Mouse (Mus musculus) lung, embryonic 14.5 days (tissue): ENCODE results near the gene Chst8. TPM values are rescaled to one million over a fixed set of nuclear protein-coding genes. Genes with fewer than 3 reads are reported as not detected.

ENCODE experiments used
- ATAC-seq: fragments of 200-750 bp; cut with Nextera tagmentation; 2 replicates; pipeline ENCODE4 v1.8.0; 2017; ENCODE audit warnings: mild to moderate bottlenecking, moderate TSS enrichment, moderate library complexity; ENCODE audit not compliant: insufficient read depth
- DNase-seq: peaks from one replicate; pipeline ENCODE4 v3.0.0-alpha.2; 2015
- H3K27ac ChIP-seq: fragments of 300-500 bp; sonication (generic); 2 replicates; pipeline ENCODE4 v1.5.1; 2014; ENCODE audit warnings: low read depth, mild to moderate bottlenecking, moderate library complexity
- H3K27me3 ChIP-seq: fragments of 300-500 bp; sonication (generic); 2 replicates; pipeline ENCODE4 v1.6.1; 2014; ENCODE audit warnings: low read length, control low read depth; ENCODE audit not compliant: insufficient read depth
- H3K36me3 ChIP-seq: fragments of 300-500 bp; sonication (generic); 2 replicates; pipeline ENCODE4 v1.6.1; 2014; ENCODE audit warnings: control low read depth; ENCODE audit not compliant: insufficient read depth
- H3K4me1 ChIP-seq: fragments of 300-500 bp; sonication (generic); 2 replicates; pipeline ENCODE4 v1.6.1; 2014; ENCODE audit warnings: antibody characterized with exemption, control low read depth; ENCODE audit not compliant: insufficient read depth
- H3K4me2 ChIP-seq: fragments of 300-500 bp; sonication (generic); 2 replicates; pipeline ENCODE4 v1.6.1; 2014; ENCODE audit warnings: mild to moderate bottlenecking
- H3K4me3 ChIP-seq: fragments of 300-500 bp; sonication (generic); 2 replicates; pipeline ENCODE4 v1.5.1; 2014; ENCODE audit warnings: low read depth, low read length
- H3K9ac ChIP-seq: fragments of 300-500 bp; sonication (generic); 2 replicates; pipeline ENCODE4 v1.6.1; 2014
- H3K9me3 ChIP-seq: fragments of 300-500 bp; sonication (generic); 2 replicates; pipeline ENCODE4 v1.6.1; 2016; ENCODE audit warnings: low read depth, low read length, control low read depth
- CTCF ChIP-seq: IDR thresholded peaks from 2 replicates; pipeline ENCODE4 v1.5.1; 2016; ENCODE audit warnings: antibody characterized with exemption, low read depth
- WGBS: fragments of 180-500 bp; shearing (Covaris S2); extraction: QIAGEN DNeasy Blood & Tissue Kit; methylation state at CpG from one replicate; pipeline ENCODE4 v1.1.7; 2014; 5-methylcytosine and 5-hydroxymethylcytosine counted together
- polyA plus RNA-seq: library from polyadenylated mRNA; unstranded; fragments of >200 nt; fragmentation: Nextera tagmentation; extraction: Ambion mirVana; gene quantifications from 2 replicates; pipeline ENCODE4 v1.2.1, GENCODE M21; 2014

The Chst8 gene
- polyA plus RNA-seq, 1 experiment from 2014 or later = 3.6 TPM

DNA sequence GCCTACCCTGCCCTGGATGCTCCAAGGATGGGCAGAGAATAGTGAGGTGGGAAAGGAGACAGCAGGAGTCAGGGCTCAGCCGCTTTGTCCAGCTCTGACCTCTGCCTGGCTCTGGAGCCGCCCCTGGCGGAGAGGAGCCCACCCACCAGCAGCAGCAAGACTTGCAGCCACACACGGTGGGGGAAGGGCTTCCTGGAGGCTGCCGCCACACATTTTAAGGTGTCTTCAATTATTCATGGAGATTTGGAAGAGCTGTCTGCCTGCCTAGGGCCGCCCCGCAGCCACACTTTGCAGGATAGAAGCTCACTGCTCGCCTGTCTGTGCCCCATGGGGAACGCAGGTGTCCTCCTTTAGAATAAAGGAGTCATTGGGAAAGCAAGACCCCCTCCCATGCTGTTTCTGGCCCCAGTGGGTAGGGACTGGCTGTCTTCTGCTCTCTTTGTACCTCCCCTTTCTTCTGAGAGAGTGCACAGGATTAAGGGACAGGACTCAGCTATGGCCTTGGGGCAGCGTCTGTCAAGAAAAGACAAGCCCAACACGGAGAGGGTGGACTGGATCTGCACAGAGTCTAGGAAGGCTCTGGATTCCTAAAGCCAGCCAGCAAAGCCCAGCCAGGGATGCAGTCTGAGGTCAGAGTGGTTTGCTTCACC is 95.2 kb downstream of the Chst8 start:
- WGBS = 12% methylated on average over 11 of the region's 11 CpGs

DNA sequence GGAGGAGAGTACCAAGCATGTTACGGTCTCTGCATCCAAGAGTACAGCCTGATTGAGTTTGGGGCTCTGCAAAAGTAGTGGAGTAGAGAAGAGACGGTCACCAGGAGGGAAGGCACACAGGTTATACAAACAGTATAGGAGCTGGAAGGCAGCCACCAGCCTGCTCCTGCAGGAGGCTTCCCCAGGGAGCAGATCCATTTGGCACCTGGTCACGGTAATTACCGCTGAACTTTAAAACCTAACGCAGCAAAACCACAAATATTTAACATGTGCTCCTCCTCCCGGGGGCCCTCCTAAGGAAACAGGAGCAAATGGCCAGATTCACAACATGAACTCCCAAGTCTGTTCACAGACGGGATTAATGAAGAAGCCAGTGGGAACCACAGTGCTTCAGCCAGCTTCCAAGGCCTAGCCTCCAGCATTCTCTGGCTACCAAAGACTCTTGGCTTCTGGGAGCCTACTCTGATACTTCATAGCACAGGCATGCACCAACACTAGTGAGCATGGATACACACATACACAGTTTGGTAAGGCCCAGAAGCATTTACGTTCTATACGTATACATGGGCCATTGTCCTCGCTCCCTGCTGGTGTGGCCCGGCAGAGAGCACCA is 97.6 kb downstream of the Chst8 start:
- no peak for TF ChIP-seq CTCF
- no peak overlapping the region for H3K4me3 ChIP-seq
- H3K4me2 ChIP-seq = no peak overlapping the region
- ATAC-seq = no peak
- H3K27ac ChIP-seq = no peak overlapping the region
- H3K4me1 ChIP-seq = no peaks in the 10 kb centered on the region
- H3K27me3 ChIP-seq = peaks cover 11% of the 10 kb centered on the region
- WGBS = 43% methylated on average over 11 of the region's 11 CpGs
- no peaks in the 10 kb centered on the region for H3K36me3 ChIP-seq
- DNase-seq = no peak
- H3K9me3 ChIP-seq = no peaks in the 10 kb centered on the region; the same call in 1 of the 2 replicates
- no peak overlapping the region for H3K9ac ChIP-seq

More for the DNA sequence above, 95.2 kb downstream of the Chst8 start:
- H3K36me3 ChIP-seq = no peaks in the 10 kb centered on the region
- peaks cover 11% of the 10 kb centered on the region for H3K27me3 ChIP-seq
- H3K27ac ChIP-seq = no peak overlapping the region
- no peak for TF ChIP-seq CTCF
- DNase-seq (no peak), ATAC-seq (no peak)
- H3K9me3 ChIP-seq = no peaks in the 10 kb centered on the region
- H3K4me1 ChIP-seq = peaks cover 11% of the 10 kb centered on the region; the same call in 1 of the 2 replicates
- no peak overlapping the region for H3K4me3 ChIP-seq
- H3K4me2 ChIP-seq = no peak overlapping the region
- no peak overlapping the region for H3K9ac ChIP-seq

DNA sequence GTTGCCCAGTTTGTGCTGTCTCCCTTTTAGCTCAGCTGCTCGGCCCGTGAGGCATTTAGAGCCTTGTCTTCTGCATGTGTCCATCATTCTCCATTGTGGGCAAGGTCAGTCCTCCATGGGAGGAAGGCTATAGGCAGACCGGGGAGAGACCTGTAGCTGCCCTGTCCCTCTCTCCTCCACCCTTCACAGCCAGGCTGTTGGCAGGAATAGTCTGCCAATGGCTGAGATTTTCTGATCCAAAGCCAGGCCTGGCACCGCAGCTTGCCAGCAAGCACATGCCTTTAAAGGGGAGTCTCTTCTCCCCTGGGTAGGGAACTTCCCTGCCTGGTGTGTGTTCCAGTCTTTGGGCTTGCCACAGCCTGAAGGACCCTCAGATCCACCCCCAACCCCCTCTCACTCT is 103.4 kb downstream of the Chst8 start:
- H3K4me3 ChIP-seq = no peak overlapping the region
- no peak for TF ChIP-seq CTCF
- H3K36me3 ChIP-seq = no peaks in the 10 kb centered on the region
- no peak for ATAC-seq
- no peaks in the 10 kb centered on the region for H3K4me1 ChIP-seq
- no peak overlapping the region for H3K27ac ChIP-seq
- WGBS = 82% methylated on average over 4 of the region's 4 CpGs
- no peaks in the 10 kb centered on the region for H3K27me3 ChIP-seq
- no peak for DNase-seq
- H3K9ac ChIP-seq = no peak overlapping the region
- H3K9me3 ChIP-seq = no peaks in the 10 kb centered on the region; the same call in 1 of the 2 replicates
- no peak overlapping the region for H3K4me2 ChIP-seq

DNA sequence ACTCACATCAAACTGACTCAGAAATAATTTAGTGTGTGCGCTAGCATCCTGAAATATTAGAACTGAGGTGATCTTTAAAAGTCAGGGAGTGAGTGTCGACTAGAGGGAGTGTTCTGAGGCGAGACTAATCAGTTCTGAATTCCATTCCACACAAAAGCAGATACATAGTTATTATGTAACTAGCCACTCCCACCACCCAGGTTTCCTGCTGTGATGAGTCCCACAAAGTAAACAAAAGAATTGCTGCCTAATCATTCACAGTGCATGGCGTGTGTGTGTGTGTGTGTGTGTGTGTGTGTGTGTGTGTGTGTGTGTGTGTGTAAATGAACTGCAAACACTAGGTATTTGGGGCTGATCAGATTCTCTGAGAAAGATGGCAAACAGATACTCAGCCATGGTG is 108.1 kb downstream of the Chst8 start:
- no peak for TF ChIP-seq CTCF
- H3K27ac ChIP-seq = no peak overlapping the region
- ATAC-seq (no peak), DNase-seq (no peak)
- WGBS = 36% methylated on average over 4 of the region's 4 CpGs
- H3K9ac ChIP-seq = no peak overlapping the region
- no peaks in the 10 kb centered on the region for H3K36me3 ChIP-seq
- H3K4me2 ChIP-seq = no peak overlapping the region
- H3K27me3 ChIP-seq = peaks cover 7% of the 10 kb centered on the region; the same call in 1 of the 2 replicates
- H3K4me3 ChIP-seq = no peak overlapping the region
- H3K4me1 ChIP-seq = no peaks in the 10 kb centered on the region
- H3K9me3 ChIP-seq = no peaks in the 10 kb centered on the region

DNA sequence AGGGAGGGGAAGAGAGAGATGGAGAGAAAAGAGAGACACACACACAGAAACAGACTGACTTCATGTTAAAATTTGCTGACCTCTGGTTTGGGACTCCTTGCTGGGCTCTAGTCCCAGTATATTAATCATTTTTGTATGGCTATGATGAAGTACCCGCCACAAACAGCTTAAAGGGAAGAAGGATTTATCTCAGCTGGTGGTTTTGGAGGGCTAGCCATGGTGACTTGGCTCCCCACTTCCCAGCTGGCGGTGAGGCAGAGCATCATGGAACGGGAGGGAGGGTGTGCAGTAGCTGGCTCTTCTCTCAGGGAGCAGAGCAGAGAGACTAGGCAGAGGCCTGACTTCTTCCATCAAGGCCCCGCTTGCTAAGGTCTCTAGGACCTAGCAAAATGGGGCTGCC is 109.1 kb downstream of the Chst8 start:
- Histone ChIP-seq H3K4me3 (no peak overlapping the region), H3K27me3 (peaks cover 11% of the 10 kb centered on the region; the same call in 1 of the 2 replicates), H3K4me1 (no peaks in the 10 kb centered on the region), H3K9ac (no peak overlapping the region), H3K4me2 (no peak overlapping the region), H3K27ac (no peak overlapping the region), H3K36me3 (no peaks in the 10 kb centered on the region), H3K9me3 (no peaks in the 10 kb centered on the region)
- TF ChIP-seq CTCF = no peak
- DNase-seq (peak; percentile 74), ATAC-seq (peak; percentile 71; the same call in 1 of the 2 replicates)
- 34% methylated on average over 4 of the region's 4 CpGs for WGBS

DNA sequence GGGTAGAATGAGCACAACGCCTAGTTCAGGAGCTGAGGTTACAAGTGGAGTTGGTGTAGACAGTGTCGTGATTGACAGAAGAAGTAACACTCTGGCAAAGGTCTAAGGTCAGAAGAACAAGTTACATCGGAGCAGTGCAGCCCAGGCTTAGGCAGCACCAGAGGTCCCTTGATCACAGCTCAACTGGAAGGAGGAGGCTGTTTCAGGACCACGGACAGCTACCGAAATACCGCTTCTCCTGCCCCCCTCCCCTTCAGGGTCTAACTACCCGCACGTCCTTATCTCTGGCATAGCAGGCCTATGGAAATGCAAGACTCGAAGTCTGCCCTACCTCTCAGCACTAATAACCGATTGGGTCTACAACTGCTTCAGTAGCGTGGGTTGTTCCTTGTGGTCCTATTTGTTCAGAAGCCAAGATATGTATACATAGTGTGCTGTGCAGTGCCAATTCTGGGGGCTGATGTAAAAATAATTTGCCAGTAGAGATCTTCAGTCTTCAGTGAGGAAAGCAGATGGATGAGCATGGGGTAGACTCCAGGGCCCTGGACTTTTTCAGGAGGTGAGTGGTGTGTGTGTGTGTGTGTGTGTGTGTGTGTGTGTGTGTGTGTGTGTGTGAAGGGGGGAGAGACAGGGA is 109.7 kb downstream of the Chst8 start:
- peak; percentile 90 for DNase-seq
- no peak for TF ChIP-seq CTCF
- Histone ChIP-seq H3K27ac (no peak overlapping the region), H3K9ac (no peak overlapping the region), H3K4me1 (no peaks in the 10 kb centered on the region), H3K36me3 (no peaks in the 10 kb centered on the region), H3K9me3 (no peaks in the 10 kb centered on the region), H3K4me2 (no peak overlapping the region), H3K4me3 (no peak overlapping the region), H3K27me3 (peaks cover 11% of the 10 kb centered on the region; the same call in 1 of the 2 replicates)
- ATAC-seq = peak; percentile 52
- 15% methylated on average over 11 of the region's 11 CpGs for WGBS

DNA sequence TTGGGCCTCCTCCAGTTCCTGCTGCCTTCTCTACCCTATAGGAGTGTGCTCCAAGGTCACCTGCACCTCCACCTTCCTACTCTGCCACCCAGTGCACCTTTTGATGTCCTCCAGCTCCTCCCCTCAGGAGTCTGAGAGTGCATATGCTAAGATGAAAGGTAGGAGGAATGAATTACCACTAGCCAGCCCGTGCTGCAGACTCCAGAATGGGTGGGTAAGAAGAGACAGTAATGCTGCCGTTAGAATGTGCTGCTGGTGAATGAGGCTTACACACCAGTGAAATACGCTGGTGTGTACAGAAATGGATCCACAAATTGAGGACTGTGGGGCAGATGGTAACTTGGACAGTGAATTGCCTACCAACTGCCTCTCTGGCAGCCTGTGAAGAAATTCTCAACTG is 112.6 kb downstream of the Chst8 start:
- ATAC-seq (no peak), DNase-seq (no peak)
- Histone ChIP-seq H3K4me2 (no peak overlapping the region), H3K27ac (no peak overlapping the region), H3K4me1 (no peaks in the 10 kb centered on the region), H3K9ac (no peak overlapping the region), H3K9me3 (no peaks in the 10 kb centered on the region), H3K27me3 (peaks cover 14% of the 10 kb centered on the region; the same call in 1 of the 2 replicates), H3K4me3 (no peak overlapping the region), H3K36me3 (no peaks in the 10 kb centered on the region)
- no peak for TF ChIP-seq CTCF
- 63% methylated on average over 3 of the region's 3 CpGs for WGBS
